12 mouse cellular contexts compared by ENCODE assay signal in the genomic region with DNA sequence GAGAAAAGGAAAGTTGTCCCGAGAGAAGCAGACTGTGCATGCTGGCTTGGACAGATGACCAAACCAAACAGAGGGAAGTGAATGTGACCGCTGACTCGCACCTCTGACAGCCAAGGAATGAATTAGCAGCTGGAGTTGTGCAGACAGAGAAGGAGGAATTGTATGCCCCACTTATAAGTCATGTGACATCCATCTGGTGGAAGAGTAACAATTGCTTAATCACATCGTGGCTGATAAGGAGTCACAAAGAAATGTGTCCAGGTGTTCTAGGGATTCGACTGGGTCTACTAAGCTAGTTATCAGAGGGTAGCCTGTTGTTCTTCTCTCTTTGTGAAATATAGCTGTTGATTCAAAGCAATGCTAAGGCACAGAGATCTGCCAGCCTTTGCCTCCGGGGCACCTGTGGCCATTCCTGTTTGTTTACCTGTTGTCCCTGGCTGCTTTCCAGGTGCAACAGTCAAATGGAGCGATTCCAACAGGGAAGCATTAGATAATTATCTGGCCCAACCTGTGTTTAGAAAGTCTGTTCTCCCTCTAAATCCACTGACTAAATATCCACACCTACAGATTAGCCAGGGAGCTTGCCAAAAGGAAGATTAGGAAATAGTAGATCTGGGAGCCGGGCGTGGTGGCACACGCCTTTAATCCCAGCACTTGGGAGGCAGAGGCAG.
DNase-seq lines count a peak whose midpoint lies in the region; ATAC-seq and TF ChIP-seq lines count a peak whose summit lies in the region.
"Had no signal": no experiment of that assay in that cellular context is flagged by ENCODE, and none has a peak within 500 bp of the region (broad histone marks: within the 10 kb centered on the region; RNA-seq: fewer than 3 reads in every experiment).

No protein-coding gene starts in this region.

- DNase-seq in lung, adult 2 months: peak; percentile 18
- DNase-seq in lung, postnatal 10 days: no peak
- DNase-seq in brain, adult 2 months (ENCODE audit: low read depth, low spot score): peak; percentile 49
- DNase-seq in cerebellum, postnatal 36 days: peak; percentile 64 to 67
- DNase-seq in large intestine, adult 2 months (ENCODE audit: low read depth, low spot score): peak; percentile 78
- no peak for DNase-seq in B cell, adult 2 months
- DNase-seq: gastrocnemius, postnatal 10 days; thymus, adult 18-20 months had no signal

- no peak overlapping the region for H3K4me2 ChIP-seq in heart, embryonic 12.5 days

- no peak for ATAC-seq in CD4-positive, CD25-positive, alpha-beta regulatory T cell, adult 4 months
- ATAC-seq in heart, embryonic 12.5 days (ENCODE audit: insufficient number of reproducible peaks, low FRiP score): no peak
- ATAC-seq: forebrain, embryonic 14.5 days had no signal

- H3K27me3 ChIP-seq in heart, embryonic 12.5 days (replicated peaks): no peaks in the 10 kb centered on the region

- 54% methylated on average over 10 of the region's 10 CpGs for WGBS in lung, adult 2 months
- WGBS in large intestine, adult 2 months: 26% methylated on average over 10 of the region's 10 CpGs
- 73% methylated on average over 10 of the region's 10 CpGs for WGBS in heart, embryonic 12.5 days

- TF ChIP-seq CTCF in lung, adult 2 months (IDR thresholded peaks at IDR 0.05; ENCODE audit: insufficient read depth, low read length): no peak

- H3K4me3 ChIP-seq in lung, adult 2 months (replicated peaks; ENCODE audit: extremely low read depth, low read depth, low read length): no peak overlapping the region
- no peak overlapping the region for H3K4me3 ChIP-seq in heart, embryonic 12.5 days

- no peak overlapping the region for H3K27ac ChIP-seq in heart, embryonic 12.5 days (ENCODE audit: poor library complexity, severe bottlenecking)
- H3K27ac ChIP-seq: liver, embryonic 14.5 days had no signal

- no peak for TF ChIP-seq POLR2A in lung, adult 2 months (IDR thresholded peaks at IDR 0.05; ENCODE audit: borderline replicate concordance, extremely low read depth, low read depth, low read length)

- no peaks in the 10 kb centered on the region for H3K9me3 ChIP-seq in heart, embryonic 12.5 days (replicated peaks)

- no peak overlapping the region for H3K9ac ChIP-seq in heart, embryonic 12.5 days
- H3K9ac ChIP-seq: liver, embryonic 14.5 days had no signal

- H3K4me1 ChIP-seq in lung, adult 2 months (ENCODE audit: control insufficient read depth, insufficient read depth, low read length): no peaks in the 10 kb centered on the region
- peaks cover 16% of the 10 kb centered on the region; the same call in 1 of the 2 replicates for H3K4me1 ChIP-seq in heart, embryonic 12.5 days (replicated peaks)

- peaks cover 6% of the 10 kb centered on the region for H3K36me3 ChIP-seq in heart, embryonic 12.5 days

Comparison
In these comparisons a context has a peak if more than half of its experiments do, and no peak if none do; other contexts are left out.
1. DNase-seq: peak in lung, adult 2 months (single experiment), brain, adult 2 months (single experiment), cerebellum, postnatal 36 days (2 of 2) and large intestine, adult 2 months (single experiment); none in lung, postnatal 10 days (single experiment) and B cell, adult 2 months (0 of 2).